Mouse (Mus musculus) thymus, adult 2 months (tissue): ENCODE measurements around the gene Spatc1l.

ENCODE experiments used
- CTCF ChIP-seq: fragments of 200-500 bp; IDR thresholded peaks from 2 replicates; pipeline ENCODE4 v1.5.1; 2012; ENCODE audit warnings: mild to moderate bottlenecking, control low read depth, low read length, moderate library complexity, borderline replicate concordance; ENCODE audit not compliant: control insufficient read depth, poor library complexity, insufficient read depth; ENCODE audit errors: extremely low read depth
- POLR2A ChIP-seq: fragments of 200-500 bp; IDR thresholded peaks from 2 replicates; pipeline ENCODE4 v1.6.1; 2012; ENCODE audit warnings: mild to moderate bottlenecking, low read length, control low read depth, moderate library complexity; ENCODE audit not compliant: control insufficient read depth, poor library complexity, insufficient read depth; ENCODE audit errors: extremely low read depth

GRCm38 (mm10) chr10:76546566-76546965 lies 15.5 kb upstream of the Spatc1l start:
- no peak for TF ChIP-seq CTCF
- TF ChIP-seq POLR2A = no peak
